Mouse (Mus musculus): ENCODE measurements around the gene Slc27a3.

The Slc27a3 gene

GRCm38 (mm10) chr3:90340177-90340576 lies 49.6 kb downstream of the Slc27a3 start:
- DNase-seq (ENCODE audit: low read depth, low spot score): no peak

- no peak for DNase-seq (ENCODE audit: low read depth, low spot score)
These were observed 51.5 kb downstream of the Slc27a3 start for GRCm38 (mm10) chr3:90338190-90338589.

- no peak for DNase-seq (ENCODE audit: low read depth, low spot score)
These were observed 54.2 kb downstream of the Slc27a3 start for GRCm38 (mm10) chr3:90335517-90335916.

All from retina, postnatal 7 days (tissue).